Mouse (Mus musculus) heart, embryonic 10.5 days (tissue): ENCODE measurements around the gene Rad51. TPM values are rescaled to one million over a fixed set of nuclear protein-coding genes. Genes with fewer than 3 reads are reported as not detected.
A peak's percentile ranks its signal among the peaks of the same experiment; 100 is the strongest.

Experiments
- DNase-seq: peaks from one replicate; pipeline ENCODE4 v3.0.0-alpha.2; 2017; ENCODE audit warnings: low spot score
- H3K27ac ChIP-seq: fragments of 300-500 bp; sonication (generic); 2 replicates; pipeline ENCODE4 v1.5.1; 2016; ENCODE audit warnings: mild to moderate bottlenecking
- H3K27me3 ChIP-seq: fragments of 300-500 bp; sonication (generic); 2 replicates; pipeline ENCODE4 v1.6.1; 2016; ENCODE audit warnings: mild to moderate bottlenecking; ENCODE audit not compliant: poor library complexity, insufficient read depth, severe bottlenecking
- H3K36me3 ChIP-seq: fragments of 300-500 bp; sonication (generic); 2 replicates; pipeline ENCODE4 v1.6.1; 2016; ENCODE audit warnings: mild to moderate bottlenecking, moderate library complexity
- H3K4me1 ChIP-seq: fragments of 300-500 bp; sonication (generic); 2 replicates; pipeline ENCODE4 v1.6.1; 2016; ENCODE audit warnings: mild to moderate bottlenecking
- H3K4me3 ChIP-seq: fragments of 300-500 bp; sonication (generic); 2 replicates; pipeline ENCODE4 v1.5.1; 2016; ENCODE audit warnings: mild to moderate bottlenecking, moderate library complexity
- H3K9me3 ChIP-seq: fragments of 300-500 bp; sonication (generic); 2 replicates; pipeline ENCODE4 v1.6.1; 2016; ENCODE audit warnings: mild to moderate bottlenecking, moderate library complexity
- WGBS: fragments of 180-500 bp; shearing (Covaris S2); methylation state at CpG from one replicate; pipeline ENCODE4 v1.1.7; 2016; 5-methylcytosine and 5-hydroxymethylcytosine counted together
- polyA plus RNA-seq: library from polyadenylated mRNA; unstranded; fragments of >200 nt; fragmentation: Nextera tagmentation; extraction: Ambion mirVana; gene quantifications from 2 replicates; pipeline ENCODE4 v1.2.1, GENCODE M21; 2016

Gene Rad51
- polyA plus RNA-seq, 1 experiment from 2014 or later, result 54.8 TPM

GRCm38 (mm10) chr2:119170282-119170681 is 57.7 kb downstream of the Rad51 start:
- Histone ChIP-seq H3K27me3 (peaks cover 44% of the 10 kb centered on the region), H3K9me3 (no peaks in the 10 kb centered on the region), H3K36me3 (peaks cover 4% of the 10 kb centered on the region; the same call in 1 of the 2 replicates), H3K4me3 (no peak overlapping the region), H3K27ac (no peak overlapping the region), H3K4me1 (peaks cover 54% of the 10 kb centered on the region)
- DNase-seq, result no peak
- 73% methylated on average over 2 of the region's 2 CpGs for WGBS

- no peaks in the 10 kb centered on the region for H3K9me3 ChIP-seq
- H3K4me1 ChIP-seq, result peaks cover 57% of the 10 kb centered on the region
- WGBS, result 42% methylated on average over 8 of the region's 8 CpGs
- no peak for DNase-seq
- H3K27me3 ChIP-seq, result peaks cover 34% of the 10 kb centered on the region
- H3K27ac ChIP-seq, result no peak overlapping the region
- no peak overlapping the region for H3K4me3 ChIP-seq
- peaks cover 4% of the 10 kb centered on the region; the same call in 1 of the 2 replicates for H3K36me3 ChIP-seq
These were observed 59.0 kb downstream of the Rad51 start for GRCm38 (mm10) chr2:119171574-119171973.

- Histone ChIP-seq H3K9me3 (no peaks in the 10 kb centered on the region), H3K36me3 (peaks cover 4% of the 10 kb centered on the region; the same call in 1 of the 2 replicates), H3K4me3 (no peak overlapping the region; the same call in 1 of the 2 replicates), H3K27me3 (peaks cover 30% of the 10 kb centered on the region), H3K4me1 (peaks cover 50% of the 10 kb centered on the region), H3K27ac (peak overlapping the region; percentile 75)
- DNase-seq, result no peak
- 74% methylated on average over 7 of the region's 7 CpGs for WGBS
These were observed 59.9 kb downstream of the Rad51 start for GRCm38 (mm10) chr2:119172446-119172845.

GRCm38 (mm10) chr2:119172862-119173576 is 60.4 kb downstream of the Rad51 start:
- no peaks in the 10 kb centered on the region for H3K9me3 ChIP-seq
- H3K36me3 ChIP-seq, result peaks cover 8% of the 10 kb centered on the region; the same call in 1 of the 2 replicates
- WGBS, result 11% methylated on average over 13 of the region's 13 CpGs
- H3K27me3 ChIP-seq, result peaks cover 30% of the 10 kb centered on the region
- H3K4me1 ChIP-seq, result peaks cover 45% of the 10 kb centered on the region
- peak overlapping the region; percentile 43 for H3K4me3 ChIP-seq
- DNase-seq, result peak; percentile 85
- H3K27ac ChIP-seq, result peak overlapping the region; percentile 75

GRCm38 (mm10) chr2:119173991-119174651 is 61.5 kb downstream of the Rad51 start, which contains the start of gene Gm14137:
Gene Gm14137 (plus strand): TSS chr2:119174509.
- peaks cover 24% of the 10 kb centered on the region for H3K27me3 ChIP-seq
- no peak for DNase-seq
- H3K9me3 ChIP-seq, result no peaks in the 10 kb centered on the region
- H3K4me1 ChIP-seq, result peaks cover 43% of the 10 kb centered on the region
- 50% methylated on average over 8 of the region's 8 CpGs for WGBS
- H3K4me3 ChIP-seq, result peak within 1 kb of the TSS; percentile 43
- peaks cover 16% of the 10 kb centered on the region for H3K36me3 ChIP-seq
- peak within 1 kb of the TSS; percentile 75 for H3K27ac ChIP-seq

- H3K36me3 ChIP-seq, result peaks cover 23% of the 10 kb centered on the region
- H3K27me3 ChIP-seq, result peaks cover 17% of the 10 kb centered on the region
- H3K4me3 ChIP-seq, result no peak overlapping the region
- WGBS, result 54% methylated on average over 14 of the region's 14 CpGs
- peak overlapping the region; percentile 49 for H3K27ac ChIP-seq
- DNase-seq, result no peak
- no peaks in the 10 kb centered on the region for H3K9me3 ChIP-seq
- peaks cover 43% of the 10 kb centered on the region for H3K4me1 ChIP-seq
These were observed 62.3 kb downstream of the Rad51 start for GRCm38 (mm10) chr2:119174866-119175265.

GRCm38 (mm10) chr2:119175614-119176013 is 63.0 kb downstream of the Rad51 start:
- Histone ChIP-seq H3K9me3 (no peaks in the 10 kb centered on the region), H3K27ac (0 out of 2 replicates have a peak overlapping the region, but pooled peaks have one; percentile 49), H3K36me3 (peaks cover 30% of the 10 kb centered on the region), H3K4me1 (peaks cover 43% of the 10 kb centered on the region), H3K4me3 (no peak overlapping the region), H3K27me3 (peaks cover 13% of the 10 kb centered on the region)
- WGBS, result 55% methylated on average over 6 of the region's 6 CpGs
- no peak for DNase-seq

- no peak for DNase-seq
- Histone ChIP-seq H3K9me3 (no peaks in the 10 kb centered on the region), H3K4me1 (peaks cover 41% of the 10 kb centered on the region), H3K27me3 (peaks cover 13% of the 10 kb centered on the region), H3K36me3 (peaks cover 35% of the 10 kb centered on the region), H3K27ac (no peak overlapping the region), H3K4me3 (no peak overlapping the region)
- WGBS, result 45% methylated on average over 3 of the region's 3 CpGs
These were observed 64.2 kb downstream of the Rad51 start for GRCm38 (mm10) chr2:119176761-119177160.

- H3K36me3 ChIP-seq, result peaks cover 30% of the 10 kb centered on the region
- 86% methylated on average over 5 of the region's 5 CpGs for WGBS
- H3K27ac ChIP-seq, result no peak overlapping the region
These were observed 64.9 kb downstream of the Rad51 start for GRCm38 (mm10) chr2:119177384-119177939.

GRCm38 (mm10) chr2:119182914-119183313 is 70.3 kb downstream of the Rad51 start:
- no peaks in the 10 kb centered on the region for H3K4me1 ChIP-seq
- peaks cover 47% of the 10 kb centered on the region for H3K36me3 ChIP-seq
- H3K4me3 ChIP-seq, result no peak overlapping the region
- no peaks in the 10 kb centered on the region for H3K27me3 ChIP-seq
- no peak overlapping the region for H3K27ac ChIP-seq
- no peaks in the 10 kb centered on the region for H3K9me3 ChIP-seq
- 86% methylated on average over 7 of the region's 7 CpGs for WGBS
- DNase-seq, result no peak

More at GRCm38 (mm10) chr2:119177384-119177939, 64.9 kb downstream of the Rad51 start:
- peaks cover 34% of the 10 kb centered on the region for H3K4me1 ChIP-seq
- peaks cover 13% of the 10 kb centered on the region for H3K27me3 ChIP-seq
- H3K4me3 ChIP-seq, result no peak overlapping the region
- H3K9me3 ChIP-seq, result no peaks in the 10 kb centered on the region
- no peak for DNase-seq

GRCm38 (mm10) chr2:119189029-119189710 is 76.6 kb downstream of the Rad51 start:
- H3K27ac ChIP-seq, result no peak overlapping the region
- peaks cover 9% of the 10 kb centered on the region; the same call in 1 of the 2 replicates for H3K36me3 ChIP-seq
- H3K4me1 ChIP-seq, result peaks cover 8% of the 10 kb centered on the region; the same call in 1 of the 2 replicates
- no peaks in the 10 kb centered on the region for H3K27me3 ChIP-seq
- WGBS, result 9% methylated on average over 15 of the region's 15 CpGs
- peak; percentile 89 for DNase-seq
- H3K9me3 ChIP-seq, result no peaks in the 10 kb centered on the region
- peak overlapping the region; percentile 50 for H3K4me3 ChIP-seq

GRCm38 (mm10) chr2:119190969-119191368 is 78.4 kb downstream of the Rad51 start:
- H3K27me3 ChIP-seq, result no peaks in the 10 kb centered on the region
- DNase-seq, result no peak
- H3K4me1 ChIP-seq, result peaks cover 9% of the 10 kb centered on the region; the same call in 1 of the 2 replicates
- no peak overlapping the region for H3K4me3 ChIP-seq
- 80% methylated on average over 5 of the region's 5 CpGs for WGBS
- no peaks in the 10 kb centered on the region for H3K9me3 ChIP-seq
- H3K36me3 ChIP-seq, result no peaks in the 10 kb centered on the region
- no peak overlapping the region for H3K27ac ChIP-seq
